27 mouse cellular contexts compared by ENCODE assay signal in the genomic region with DNA sequence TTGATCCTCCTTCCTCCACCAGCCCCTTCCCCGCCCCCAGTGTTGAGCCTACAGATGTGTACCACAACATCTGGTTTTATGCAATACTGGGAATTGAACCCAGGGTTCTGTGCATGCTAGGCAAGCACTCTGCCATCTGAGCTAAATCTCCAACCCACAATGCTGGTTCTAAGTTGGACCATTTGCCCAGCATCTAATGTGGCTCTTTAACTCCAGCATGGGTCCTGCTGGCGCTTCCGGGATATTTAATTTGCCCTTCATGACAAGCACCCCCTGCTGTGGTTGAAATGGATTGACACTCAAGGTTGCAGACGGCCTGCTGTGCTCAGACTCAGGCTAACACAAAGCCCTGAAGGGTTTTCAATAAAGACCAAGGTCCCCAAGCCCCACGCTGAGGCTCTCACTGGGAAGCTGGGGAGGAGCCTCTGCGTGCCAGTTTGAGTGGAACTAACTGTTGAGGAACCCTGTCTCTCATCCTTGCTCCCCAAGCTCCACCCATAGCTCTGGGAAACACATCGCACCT. TPM values are rescaled to one million over a fixed set of nuclear protein-coding genes. Genes with fewer than 3 reads are reported as not detected.
DNase-seq lines count a peak whose midpoint lies in the region; ATAC-seq and TF ChIP-seq lines count a peak whose summit lies in the region.
"Had no signal": no experiment of that assay in that cellular context is flagged by ENCODE, and none has a peak within 500 bp of the region (broad histone marks: within the 10 kb centered on the region; RNA-seq: fewer than 3 reads in every experiment).

No protein-coding gene starts in this region.

- peaks cover 5% of the 10 kb centered on the region for H3K27me3 ChIP-seq in megakaryocyte, embryonic 14.5 days (replicated peaks)
- no peaks in the 10 kb centered on the region for H3K27me3 ChIP-seq in G1E (ENCODE audit: insufficient read depth, low read length)
- no peaks in the 10 kb centered on the region for H3K27me3 ChIP-seq in heart, embryonic 12.5 days (replicated peaks)
- H3K27me3 ChIP-seq: embryonic facial prominence, embryonic 12.5 days; embryonic facial prominence, embryonic 15.5 days; heart, embryonic 15.5 days had no signal

- H3K4me3 ChIP-seq in megakaryocyte, embryonic 14.5 days (replicated peaks), result peak overlapping the region; percentile 65
- peak overlapping the region; percentile 51; the same call in 1 of the 2 replicates for H3K4me3 ChIP-seq in G1E (ENCODE audit: low read depth, low read length)
- no peak overlapping the region for H3K4me3 ChIP-seq in heart, embryonic 12.5 days
- H3K4me3 ChIP-seq: embryonic facial prominence, embryonic 12.5 days; embryonic facial prominence, embryonic 15.5 days; gastrocnemius, adult 2 months; heart, embryonic 15.5 days had no signal

- H3K4me1 ChIP-seq in megakaryocyte, embryonic 14.5 days, result no peaks in the 10 kb centered on the region; the same call in 1 of the 2 replicates
- no peaks in the 10 kb centered on the region for H3K4me1 ChIP-seq in G1E (ENCODE audit: insufficient read depth, low read depth, low read length)
- peaks cover 17% of the 10 kb centered on the region for H3K4me1 ChIP-seq in heart, embryonic 12.5 days (replicated peaks)
- H3K4me1 ChIP-seq: embryonic facial prominence, embryonic 12.5 days; embryonic facial prominence, embryonic 15.5 days; heart, embryonic 15.5 days had no signal

- no peak overlapping the region for H3K9ac ChIP-seq in heart, embryonic 12.5 days
- H3K9ac ChIP-seq: embryonic facial prominence, embryonic 12.5 days; embryonic facial prominence, embryonic 15.5 days; forebrain, postnatal 0 days; heart, embryonic 15.5 days; hindbrain, embryonic 14.5 days had no signal

- no peaks in the 10 kb centered on the region for H3K36me3 ChIP-seq in megakaryocyte, embryonic 14.5 days (replicated peaks; ENCODE audit: low read length)
- no peaks in the 10 kb centered on the region for H3K36me3 ChIP-seq in G1E (replicated peaks)
- no peaks in the 10 kb centered on the region for H3K36me3 ChIP-seq in heart, embryonic 12.5 days
- H3K36me3 ChIP-seq: embryonic facial prominence, embryonic 12.5 days; embryonic facial prominence, embryonic 15.5 days; heart, embryonic 15.5 days had no signal

- ATAC-seq in megakaryocyte, adult 5-6 weeks (ENCODE audit: poor library complexity, severe bottlenecking), result no peak
- no peak for ATAC-seq in G1E (ENCODE audit: extremely low read depth, insufficient number of reproducible peaks, low FRiP score, poor library complexity, severe bottlenecking)
- ATAC-seq in heart, embryonic 12.5 days (ENCODE audit: insufficient number of reproducible peaks, low FRiP score), result no peak
- ATAC-seq: forebrain, embryonic 14.5 days; forebrain, postnatal 0 days; hindbrain, postnatal 0 days; inflammation-experienced regulatory T-cells, adult 6 months; intestine, embryonic 16.5 days had no signal

- H3K9me3 ChIP-seq in megakaryocyte, embryonic 14.5 days, result peaks cover 27% of the 10 kb centered on the region
- H3K9me3 ChIP-seq in G1E (replicated peaks), result peaks cover 84% of the 10 kb centered on the region
- no peaks in the 10 kb centered on the region; the same call in 1 of the 2 replicates for H3K9me3 ChIP-seq in heart, embryonic 12.5 days (replicated peaks)
- H3K9me3 ChIP-seq: embryonic facial prominence, embryonic 12.5 days; embryonic facial prominence, embryonic 15.5 days; heart, embryonic 15.5 days had no signal

- no peak overlapping the region for H3K4me2 ChIP-seq in heart, embryonic 12.5 days
- H3K4me2 ChIP-seq: embryonic facial prominence, embryonic 12.5 days; embryonic facial prominence, embryonic 15.5 days; heart, embryonic 11.5 days; heart, embryonic 15.5 days; hindbrain, embryonic 14.5 days had no signal

- 59% methylated on average over 7 of the region's 7 CpGs for WGBS in heart, embryonic 12.5 days

- intact Hi-C loops in heart, postnatal 14 days (cut with DNase I), result no loop called here

- no peak overlapping the region for H3K27ac ChIP-seq in heart, embryonic 12.5 days (ENCODE audit: poor library complexity, severe bottlenecking)
- H3K27ac ChIP-seq: embryonic facial prominence, embryonic 12.5 days; embryonic facial prominence, embryonic 15.5 days; gastrocnemius, adult 2 months; heart, embryonic 15.5 days; hindbrain, embryonic 14.5 days; hindbrain, postnatal 0 days had no signal

- TF ChIP-seq CTCF in G1E (IDR thresholded peaks at IDR 0.05; ENCODE audit: low read depth, low read length), result no peak

- DNase-seq in G1E (ENCODE audit: low spot score), result no peak
- DNase-seq in ZHBTc4 (ENCODE audit: low read depth, low spot score), result peak; percentile 96
- no peak for DNase-seq in heart, postnatal 14 days
- DNase-seq: adrenal gland, adult 8-10 months; adrenal gland, postnatal 36 days; cerebellum, adult 18-20 months; cerebellum, adult 9-10 months; cerebellum, postnatal 14 days; forebrain, postnatal 0 days; gastrocnemius, adult 2 months; gastrocnemius, postnatal 14 days; heart, adult 11 months; heart, postnatal 10 days; heart, postnatal 4 days; kidney, adult 18-20 months had no signal

RNA-seq across cellular contexts. Expression of a gene that starts 43.6 kb away (rescaled TPM):
- 9.2 and 15.5 TPM in 2 replicates for polyA plus RNA-seq in megakaryocyte, embryonic 14.5 days (2012; ENCODE audit: insufficient read depth, low replicate concordance)
- total RNA-seq in megakaryocyte, adult 5-6 weeks (2015), result 33.0 and 33.3 TPM in 2 replicates
- 15.8 and 18.8 TPM in 2 replicates for total RNA-seq in megakaryocyte, adult 5-6 weeks (2017)
- total RNA-seq in G1E (2014; fragmentation: Nextera tagmentation) (not detected in 2 replicates), G1E (2017) (0.12 TPM in 1 of 2 replicates, not detected in the other)
- not detected in 2 replicates for polyA plus RNA-seq in G1E (2012)
- 24.5 and 25.3 TPM in 2 replicates for polyA plus RNA-seq in heart, embryonic 12.5 days (2016; fragmentation: Nextera tagmentation; extraction: Ambion mirVana)
- total RNA-seq in heart, postnatal 14 days (2021), result 10 to 100 TPM; 15.9 to 17.8 TPM

Comparison
In these comparisons a context has a peak if more than half of its experiments do, and no peak if none do; other contexts are left out.
1. RNA of a gene that starts 43.6 kb away (total RNA-seq): 15.8 to 33.3 TPM in megakaryocyte, adult 5-6 weeks and 15.9 to 17.8 TPM in heart, postnatal 14 days; 0.12 TPM in G1E; every median in the first group is over 10 times any median in the second.